Mouse (Mus musculus): ENCODE measurements at regions not wholly inside any gene's neighbourhood (a gene's known extent, or its start where the extent isn't known, plus 50 kb on each side); places are given as distances from the start of the nearest gene placed in this dataset.
A peak's percentile ranks its signal among the peaks of the same experiment; 100 is the strongest.

- Histone ChIP-seq H3K9ac (replicated peaks) (no peak overlapping the region), H3K27ac (replicated peaks) (no peak overlapping the region), H3K36me3 (no peaks in the 10 kb centered on the region), H3K4me2 (replicated peaks) (no peak overlapping the region), H3K9me3 (no peaks in the 10 kb centered on the region), H3K27me3 (no peaks in the 10 kb centered on the region), H3K4me1 (no peaks in the 10 kb centered on the region), H3K4me3 (no peak overlapping the region)
- ATAC-seq (ENCODE audit: low FRiP score, low read depth): no peak
- 63% methylated on average over 15 of the region's 15 CpGs for WGBS
These were observed 125.6 kb downstream of the Smad6 start for GRCm38 (mm10) chr9:63896073-63896807.

GRCm38 (mm10) chr9:63892235-63892971 lies 129.5 kb downstream of the Smad6 start:
- Histone ChIP-seq H3K27ac (replicated peaks) (no peak overlapping the region), H3K4me1 (no peaks in the 10 kb centered on the region), H3K27me3 (no peaks in the 10 kb centered on the region), H3K4me3 (no peak overlapping the region), H3K36me3 (no peaks in the 10 kb centered on the region), H3K9me3 (no peaks in the 10 kb centered on the region), H3K9ac (replicated peaks) (no peak overlapping the region), H3K4me2 (replicated peaks) (no peak overlapping the region)
- 85% methylated on average over 17 of the region's 17 CpGs for WGBS
- ATAC-seq (ENCODE audit: low FRiP score, low read depth): no peak

- ATAC-seq (ENCODE audit: low FRiP score, low read depth): no peak
- Histone ChIP-seq H3K9me3 (no peaks in the 10 kb centered on the region), H3K36me3 (no peaks in the 10 kb centered on the region), H3K27ac (replicated peaks) (no peak overlapping the region), H3K4me3 (no peak overlapping the region), H3K4me2 (replicated peaks) (no peak overlapping the region), H3K4me1 (no peaks in the 10 kb centered on the region), H3K9ac (replicated peaks) (no peak overlapping the region), H3K27me3 (peaks cover 4% of the 10 kb centered on the region; the same call in 1 of the 2 replicates)
- WGBS: 71% methylated on average over 5 of the region's 5 CpGs
These were observed 131.1 kb downstream of the Smad6 start for GRCm38 (mm10) chr9:63890717-63891116.

- Histone ChIP-seq H3K4me3 (no peak overlapping the region), H3K9me3 (no peaks in the 10 kb centered on the region), H3K4me2 (replicated peaks) (no peak overlapping the region), H3K36me3 (no peaks in the 10 kb centered on the region), H3K27ac (replicated peaks) (no peak overlapping the region), H3K27me3 (peaks cover 7% of the 10 kb centered on the region; the same call in 1 of the 2 replicates), H3K4me1 (0 out of 2 replicates have a peak, but pooled peaks cover 3% of the 10 kb centered on the region), H3K9ac (replicated peaks) (no peak overlapping the region)
- ATAC-seq (ENCODE audit: low FRiP score, low read depth): no peak
- WGBS: 76% methylated on average over 6 of the region's 6 CpGs
These were observed 131.8 kb upstream of the Smad3 start for GRCm38 (mm10) chr9:63889570-63889969.

- 80% methylated on average over 2 of the region's 2 CpGs for WGBS
- Histone ChIP-seq H3K36me3 (no peaks in the 10 kb centered on the region), H3K4me2 (replicated peaks) (no peak overlapping the region), H3K9me3 (no peaks in the 10 kb centered on the region), H3K4me3 (no peak overlapping the region), H3K27me3 (peaks cover 19% of the 10 kb centered on the region), H3K27ac (replicated peaks) (no peak overlapping the region), H3K4me1 (peaks cover 21% of the 10 kb centered on the region), H3K9ac (replicated peaks) (no peak overlapping the region)
- no peak for ATAC-seq (ENCODE audit: low FRiP score, low read depth)
These were observed 127.2 kb upstream of the Smad3 start for GRCm38 (mm10) chr9:63884971-63885370.

- Histone ChIP-seq H3K4me1 (peaks cover 28% of the 10 kb centered on the region), H3K9me3 (no peaks in the 10 kb centered on the region), H3K4me3 (no peak overlapping the region), H3K9ac (replicated peaks) (no peak overlapping the region), H3K27ac (replicated peaks) (no peak overlapping the region), H3K27me3 (peaks cover 19% of the 10 kb centered on the region), H3K4me2 (replicated peaks) (no peak overlapping the region), H3K36me3 (no peaks in the 10 kb centered on the region)
- ATAC-seq (ENCODE audit: low FRiP score, low read depth): no peak
- 74% methylated on average over 6 of the region's 6 CpGs for WGBS
These were observed 126.1 kb upstream of the Smad3 start for GRCm38 (mm10) chr9:63883738-63884520.

GRCm38 (mm10) chr9:63881692-63882091 lies 123.9 kb upstream of the Smad3 start:
- Histone ChIP-seq H3K36me3 (no peaks in the 10 kb centered on the region), H3K4me2 (replicated peaks) (no peak overlapping the region), H3K4me3 (no peak overlapping the region), H3K27ac (replicated peaks) (no peak overlapping the region), H3K4me1 (peaks cover 32% of the 10 kb centered on the region), H3K9ac (replicated peaks) (no peak overlapping the region), H3K27me3 (peaks cover 31% of the 10 kb centered on the region), H3K9me3 (no peaks in the 10 kb centered on the region)
- ATAC-seq (ENCODE audit: low FRiP score, low read depth): no peak
- 81% methylated on average over 10 of the region's 10 CpGs for WGBS

GRCm38 (mm10) chr9:63881261-63881563 lies 123.4 kb upstream of the Smad3 start:
- Histone ChIP-seq H3K27ac (replicated peaks) (no peak overlapping the region), H3K4me3 (no peak overlapping the region), H3K9me3 (no peaks in the 10 kb centered on the region), H3K4me1 (peaks cover 32% of the 10 kb centered on the region), H3K4me2 (replicated peaks) (peak overlapping the region; percentile 47), H3K9ac (replicated peaks) (no peak overlapping the region), H3K36me3 (no peaks in the 10 kb centered on the region), H3K27me3 (peaks cover 31% of the 10 kb centered on the region)
- ATAC-seq (ENCODE audit: low FRiP score, low read depth): no peak
- WGBS: 50% methylated on average over 4 of the region's 4 CpGs

GRCm38 (mm10) chr9:63880487-63881260 lies 122.9 kb upstream of the Smad3 start:
- Histone ChIP-seq H3K27me3 (peaks cover 27% of the 10 kb centered on the region), H3K4me3 (peak overlapping the region; percentile 20), H3K9me3 (no peaks in the 10 kb centered on the region), H3K27ac (replicated peaks) (peak overlapping the region; percentile 58), H3K4me1 (peaks cover 32% of the 10 kb centered on the region), H3K36me3 (no peaks in the 10 kb centered on the region), H3K9ac (replicated peaks) (no peak overlapping the region), H3K4me2 (replicated peaks) (peak overlapping the region; percentile 47)
- 16% methylated on average over 26 of the region's 26 CpGs for WGBS
- ATAC-seq (ENCODE audit: low FRiP score, low read depth): peak; percentile 19; the same call in 1 of the 2 replicates

- no peaks in the 10 kb centered on the region for H3K36me3 ChIP-seq
- H3K4me2 ChIP-seq (replicated peaks): peak overlapping the region; percentile 47
- peak overlapping the region; percentile 58 for H3K27ac ChIP-seq (replicated peaks)
- no peaks in the 10 kb centered on the region for H3K9me3 ChIP-seq
- no peak overlapping the region for H3K9ac ChIP-seq (replicated peaks)
- H3K4me1 ChIP-seq: peaks cover 32% of the 10 kb centered on the region
- ATAC-seq (ENCODE audit: low FRiP score, low read depth): peak; percentile 49; the same call in 1 of the 2 replicates
- 0 out of 2 replicates have a peak overlapping the region, but pooled peaks have one; percentile 10 for H3K4me3 ChIP-seq
- whole genome bisulfite sequencing: 18% methylated on average over 15 of the region's 15 CpGs
- H3K27me3 ChIP-seq: peaks cover 24% of the 10 kb centered on the region
These were observed 122.1 kb upstream of the Smad3 start for GRCm38 (mm10) chr9:63879710-63880428.

- no peak overlapping the region for H3K27ac ChIP-seq (replicated peaks)
- no peak for ATAC-seq (ENCODE audit: low FRiP score, low read depth)
- H3K9ac ChIP-seq (replicated peaks): no peak overlapping the region
- peaks cover 29% of the 10 kb centered on the region for H3K4me1 ChIP-seq
- no peak overlapping the region for H3K4me3 ChIP-seq
- H3K27me3 ChIP-seq: peaks cover 24% of the 10 kb centered on the region
- H3K4me2 ChIP-seq (replicated peaks): no peak overlapping the region
- no peaks in the 10 kb centered on the region for H3K9me3 ChIP-seq
- 73% methylated on average over 7 of the region's 7 CpGs for WGBS
- H3K36me3 ChIP-seq: no peaks in the 10 kb centered on the region
These were observed 120.1 kb upstream of the Smad3 start for GRCm38 (mm10) chr9:63877864-63878263.

Data from midbrain, embryonic 12.5 days (tissue).